Mouse (Mus musculus) embryonic facial prominence, embryonic 15.5 days (tissue): ENCODE measurements around the gene Wars2. TPM values are rescaled to one million over a fixed set of nuclear protein-coding genes. Genes with fewer than 3 reads are reported as not detected.

ENCODE experiments used
- ATAC-seq: fragments of 200-750 bp; cut with Nextera tagmentation; 2 replicates; pipeline ENCODE4 v1.8.0; 2017; ENCODE audit warnings: low read depth, moderate TSS enrichment; ENCODE audit not compliant: insufficient number of reproducible peaks, low FRiP score, low TSS enrichment
- H3K27ac ChIP-seq: fragments of 300-500 bp; sonication (generic); replicated peaks from 2 replicates; pipeline ENCODE4 v1.5.1; 2015; ENCODE audit warnings: mild to moderate bottlenecking, inconsistent platforms
- H3K27me3 ChIP-seq: fragments of 300-500 bp; sonication (generic); 2 replicates; pipeline ENCODE4 v1.6.1; 2015; ENCODE audit warnings: inconsistent platforms
- H3K36me3 ChIP-seq: fragments of 300-500 bp; sonication (generic); 2 replicates; pipeline ENCODE4 v1.6.1; 2015; ENCODE audit warnings: mild to moderate bottlenecking, inconsistent platforms
- H3K4me1 ChIP-seq: fragments of 300-500 bp; sonication (generic); 2 replicates; pipeline ENCODE4 v1.6.1; 2015; ENCODE audit warnings: inconsistent platforms
- H3K4me2 ChIP-seq: fragments of 300-500 bp; sonication (generic); replicated peaks from 2 replicates; pipeline ENCODE4 v1.6.1; 2015; ENCODE audit warnings: mild to moderate bottlenecking, inconsistent platforms
- H3K4me3 ChIP-seq: fragments of 300-500 bp; sonication (generic); replicated peaks from 2 replicates; pipeline ENCODE4 v1.5.1; 2015; ENCODE audit warnings: mild to moderate bottlenecking, inconsistent platforms
- H3K9ac ChIP-seq: fragments of 300-500 bp; sonication (generic); 2 replicates; pipeline ENCODE4 v1.6.1; 2015; ENCODE audit warnings: inconsistent platforms
- H3K9me3 ChIP-seq: fragments of 300-500 bp; sonication (generic); replicated peaks from 2 replicates; pipeline ENCODE4 v1.6.1; 2016; ENCODE audit warnings: inconsistent platforms
- WGBS: fragments of 180-500 bp; shearing (Covaris S2); methylation state at CpG from one replicate; pipeline ENCODE4 v1.1.7; 2015; 5-methylcytosine and 5-hydroxymethylcytosine counted together
- polyA plus RNA-seq: library from polyadenylated mRNA; unstranded; fragments of >200 nt; fragmentation: Nextera tagmentation; extraction: Ambion mirVana; gene quantifications from 2 replicates; pipeline ENCODE4 v1.2.1, GENCODE M21; 2015

Gene Wars2
- polyA plus RNA-seq, 1 experiment from 2014 or later = 11.7 TPM

DNA sequence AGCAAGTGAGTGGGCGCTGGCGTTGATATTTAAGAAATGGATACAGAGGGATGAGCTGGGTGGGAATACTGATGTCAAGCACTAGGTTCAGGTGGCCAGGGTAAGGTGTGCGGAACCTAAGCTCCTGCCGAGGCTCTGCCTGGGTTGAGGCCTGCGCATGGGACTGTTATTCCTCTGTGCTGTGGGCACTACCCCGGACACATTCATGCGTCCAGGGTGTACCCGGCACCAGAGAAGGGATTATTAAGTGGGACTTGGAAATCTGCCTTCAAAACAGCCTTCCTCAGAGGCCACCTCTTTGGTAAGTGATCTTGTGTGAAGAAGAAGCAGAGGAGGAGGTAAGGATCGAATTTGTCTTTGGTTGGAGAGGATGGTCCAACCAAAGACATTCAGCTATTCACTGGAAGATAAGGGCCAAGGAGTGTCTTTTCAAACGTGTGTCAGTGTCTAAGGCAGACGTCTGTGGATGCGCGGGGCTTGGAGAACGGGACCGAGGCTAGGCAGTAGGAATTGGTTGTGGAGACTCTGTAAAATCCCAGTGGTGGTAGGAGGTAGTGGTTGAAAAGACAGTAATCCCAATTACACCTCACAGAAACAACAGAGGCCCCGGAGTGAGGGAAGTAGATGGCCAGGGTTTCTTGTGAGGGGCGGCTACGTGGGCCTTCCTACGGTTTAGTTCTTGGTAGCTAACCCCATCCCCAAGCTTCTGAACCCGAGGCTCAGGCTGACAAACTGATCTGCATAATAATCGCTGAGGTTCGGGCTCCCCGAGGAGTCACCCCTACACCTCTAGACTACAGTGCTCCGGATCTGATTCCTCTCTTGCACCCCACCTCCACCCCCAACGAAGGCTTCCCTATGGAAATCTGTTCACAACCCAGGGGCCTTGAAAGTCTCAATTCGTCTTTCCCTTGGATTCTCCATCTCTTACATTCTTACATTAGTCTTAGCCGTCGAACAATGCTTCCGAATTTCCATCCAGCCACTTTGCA lies 117.0 kb downstream of the Wars2 start:
- Histone ChIP-seq H3K27me3 (peaks cover 76% of the 10 kb centered on the region), H3K27ac (peak overlapping the region; percentile 93), H3K4me3 (peak overlapping the region; percentile 59), H3K9me3 (no peaks in the 10 kb centered on the region), H3K4me1 (peaks cover 16% of the 10 kb centered on the region), H3K4me2 (peak overlapping the region; percentile 43), H3K36me3 (no peaks in the 10 kb centered on the region), H3K9ac (peak overlapping the region; percentile 62; the same call in 1 of the 2 replicates)
- 19% methylated on average over 29 of the region's 29 CpGs for WGBS
- no peak for ATAC-seq

DNA sequence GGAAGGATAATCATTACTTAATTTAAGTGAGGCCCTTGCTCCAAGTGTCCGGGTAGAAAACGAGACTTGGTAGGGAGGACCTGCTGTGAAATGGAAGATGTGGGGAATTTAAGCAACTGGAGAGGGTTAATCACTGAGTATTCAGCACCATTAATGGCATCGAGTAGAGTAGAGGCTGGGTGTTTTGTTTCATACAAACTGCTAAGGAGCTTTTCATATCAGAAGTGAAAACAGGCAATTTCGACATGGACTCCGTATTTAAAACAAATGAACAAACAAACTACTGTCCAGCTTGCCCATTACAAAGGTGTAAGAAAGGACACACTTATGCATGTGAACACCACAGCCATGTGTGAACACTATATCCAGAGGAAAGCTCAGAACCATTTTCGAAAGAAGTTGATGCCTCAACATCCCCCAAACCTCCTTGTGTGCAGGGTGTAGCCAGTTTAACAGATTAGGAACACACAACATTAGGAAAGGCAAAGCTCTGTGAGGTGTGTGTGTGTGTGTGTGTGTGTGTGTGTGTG lies 118.9 kb downstream of the Wars2 start:
- 19% methylated on average over 6 of the region's 6 CpGs for WGBS
- peaks cover 87% of the 10 kb centered on the region for H3K27me3 ChIP-seq
- H3K27ac ChIP-seq = no peak overlapping the region
- H3K36me3 ChIP-seq = no peaks in the 10 kb centered on the region
- no peaks in the 10 kb centered on the region for H3K9me3 ChIP-seq
- ATAC-seq = no peak
- no peak overlapping the region for H3K9ac ChIP-seq
- H3K4me2 ChIP-seq = peak overlapping the region; percentile 25; the same call in 1 of the 2 replicates
- H3K4me3 ChIP-seq = peak overlapping the region; percentile 5; the same call in 1 of the 2 replicates
- H3K4me1 ChIP-seq = peaks cover 8% of the 10 kb centered on the region; the same call in 1 of the 2 replicates

GRCm38 (mm10) chr3:99260395-99260794 lies 119.5 kb downstream of the Wars2 start:
- no peak overlapping the region for H3K4me3 ChIP-seq
- no peaks in the 10 kb centered on the region for H3K9me3 ChIP-seq
- no peaks in the 10 kb centered on the region for H3K36me3 ChIP-seq
- no peak for ATAC-seq
- WGBS = 36% methylated on average over 2 of the region's 2 CpGs
- H3K4me1 ChIP-seq = peaks cover 8% of the 10 kb centered on the region; the same call in 1 of the 2 replicates
- 0 out of 2 replicates have a peak overlapping the region, but pooled peaks have one; percentile 25 for H3K4me2 ChIP-seq
- peaks cover 86% of the 10 kb centered on the region for H3K27me3 ChIP-seq
- H3K9ac ChIP-seq = no peak overlapping the region
- H3K27ac ChIP-seq = no peak overlapping the region

- Histone ChIP-seq H3K9ac (0 out of 2 replicates have a peak overlapping the region, but pooled peaks have one; percentile 18), H3K27ac (peak overlapping the region; percentile 66), H3K36me3 (no peaks in the 10 kb centered on the region), H3K9me3 (0 out of 2 replicates have a peak, but pooled peaks cover 4% of the 10 kb centered on the region), H3K27me3 (peaks cover 82% of the 10 kb centered on the region), H3K4me1 (peaks cover 8% of the 10 kb centered on the region; the same call in 1 of the 2 replicates), H3K4me2 (peak overlapping the region; percentile 38), H3K4me3 (peak overlapping the region; percentile 25)
- 7% methylated on average over 18 of the region's 18 CpGs for WGBS
- ATAC-seq = 0 out of 2 replicates have a peak, but pooled peaks have one; percentile 49
Measured at GRCm38 (mm10) chr3:99261371-99261791, 120.5 kb downstream of the Wars2 start.

DNA sequence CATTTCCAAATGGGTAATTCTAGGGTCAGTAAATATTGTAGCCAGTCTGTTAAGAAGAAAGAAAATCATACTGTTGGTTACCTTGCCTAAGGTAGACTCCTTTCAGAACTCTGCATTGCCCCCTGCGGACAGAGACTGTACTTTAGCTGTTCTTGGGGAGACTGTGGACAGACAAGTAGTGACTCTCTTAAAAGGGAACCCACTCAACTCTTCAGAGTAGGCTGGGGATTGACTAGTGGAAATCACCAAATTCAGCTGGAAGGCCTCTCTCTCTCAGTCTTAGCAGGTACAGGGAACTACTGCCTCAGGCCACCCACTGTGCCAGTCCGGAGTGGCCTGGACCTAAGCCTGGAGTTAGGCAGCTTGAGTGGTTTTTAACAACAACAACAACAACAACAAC lies 121.1 kb downstream of the Wars2 start:
- H3K9ac ChIP-seq = no peak overlapping the region
- peak overlapping the region; percentile 25; the same call in 1 of the 2 replicates for H3K4me3 ChIP-seq
- H3K27ac ChIP-seq = peak overlapping the region; percentile 66
- peaks cover 76% of the 10 kb centered on the region for H3K27me3 ChIP-seq
- H3K4me1 ChIP-seq = peaks cover 8% of the 10 kb centered on the region; the same call in 1 of the 2 replicates
- WGBS = 31% methylated on average over 2 of the region's 2 CpGs
- H3K36me3 ChIP-seq = no peaks in the 10 kb centered on the region
- H3K9me3 ChIP-seq = 0 out of 2 replicates have a peak, but pooled peaks cover 4% of the 10 kb centered on the region
- no peak for ATAC-seq
- H3K4me2 ChIP-seq = peak overlapping the region; percentile 38

DNA sequence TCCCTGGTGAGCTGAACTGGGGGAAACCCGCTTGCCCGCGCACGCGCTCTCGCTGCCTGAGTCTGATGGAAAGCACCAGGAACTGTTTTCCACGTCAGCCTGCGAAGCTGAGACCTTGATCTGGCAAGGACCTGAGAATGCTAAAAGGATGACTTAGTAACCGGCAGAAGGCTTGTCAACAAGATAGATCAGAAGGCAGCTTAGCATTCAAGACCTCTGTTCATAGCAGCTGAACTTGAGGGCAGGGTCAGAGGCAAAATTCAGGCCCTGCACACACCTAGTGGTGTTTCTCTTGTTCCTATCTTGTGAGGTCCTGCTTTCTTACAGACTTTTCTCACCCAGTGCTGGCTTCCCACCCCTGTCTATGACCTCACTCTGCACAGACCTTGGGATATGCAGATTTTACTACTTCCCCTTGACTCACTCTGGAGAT lies 122.6 kb downstream of the Wars2 start:
- Histone ChIP-seq H3K36me3 (no peaks in the 10 kb centered on the region), H3K4me2 (no peak overlapping the region), H3K4me1 (peaks cover 8% of the 10 kb centered on the region; the same call in 1 of the 2 replicates), H3K4me3 (no peak overlapping the region), H3K9me3 (0 out of 2 replicates have a peak, but pooled peaks cover 4% of the 10 kb centered on the region), H3K27me3 (peaks cover 61% of the 10 kb centered on the region), H3K9ac (no peak overlapping the region), H3K27ac (no peak overlapping the region)
- ATAC-seq = no peak
- 31% methylated on average over 9 of the region's 9 CpGs for WGBS

DNA sequence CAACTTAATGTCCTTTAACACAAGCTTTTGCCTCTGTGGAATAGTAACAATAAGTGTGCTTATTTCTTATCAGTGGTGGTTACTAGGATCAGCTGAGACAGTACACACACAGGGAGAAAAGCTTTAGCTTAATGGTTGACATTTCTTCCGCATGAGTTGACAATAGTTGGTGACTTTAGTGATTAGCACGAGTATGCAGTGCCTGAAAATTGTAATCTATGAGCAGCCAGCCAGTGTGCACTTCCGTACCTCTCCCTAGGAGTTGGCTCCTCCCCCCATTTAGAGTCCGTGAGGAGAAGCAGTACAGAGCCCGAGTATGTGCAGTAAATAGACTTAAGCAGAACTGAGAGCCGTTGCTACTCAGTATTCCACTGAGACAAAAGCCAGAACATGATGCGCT lies 123.8 kb downstream of the Wars2 start:
- Histone ChIP-seq H3K9me3 (0 out of 2 replicates have a peak, but pooled peaks cover 4% of the 10 kb centered on the region), H3K27ac (no peak overlapping the region), H3K36me3 (no peaks in the 10 kb centered on the region), H3K4me2 (no peak overlapping the region), H3K4me3 (no peak overlapping the region), H3K27me3 (peaks cover 52% of the 10 kb centered on the region), H3K4me1 (peaks cover 8% of the 10 kb centered on the region; the same call in 1 of the 2 replicates), H3K9ac (no peak overlapping the region)
- 27% methylated on average over 7 of the region's 7 CpGs for WGBS
- ATAC-seq = no peak

DNA sequence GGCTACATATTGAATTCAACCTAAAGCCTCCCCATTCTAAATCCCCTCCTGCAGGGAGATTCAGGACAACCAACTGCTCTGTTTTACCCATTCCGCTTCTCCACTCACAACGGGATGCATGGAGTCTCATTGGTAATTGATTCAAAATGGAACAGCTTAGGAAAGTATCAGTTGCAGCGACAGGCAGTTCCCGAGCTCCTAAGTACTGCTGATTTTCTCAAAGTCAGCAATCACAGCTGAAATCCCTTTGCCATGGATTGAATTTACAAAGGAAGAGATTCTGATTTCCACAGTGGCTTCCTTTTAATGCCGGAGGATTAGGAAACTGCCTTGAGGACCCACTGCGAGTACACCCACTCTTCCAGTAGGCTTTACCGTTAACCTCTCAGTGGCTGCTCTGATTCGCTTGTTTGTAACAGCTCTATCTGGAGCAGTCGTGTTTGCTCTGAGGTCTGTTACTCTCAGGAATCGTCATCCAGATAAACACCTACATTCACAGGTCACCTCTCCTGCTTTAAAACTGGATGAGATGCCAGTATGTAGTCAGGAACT lies 126.0 kb downstream of the Wars2 start:
- 15% methylated on average over 10 of the region's 10 CpGs for WGBS
- Histone ChIP-seq H3K27ac (0 out of 2 replicates have a peak overlapping the region, but pooled peaks have one; percentile 44), H3K9ac (no peak overlapping the region), H3K4me3 (no peak overlapping the region), H3K27me3 (peaks cover 36% of the 10 kb centered on the region), H3K9me3 (0 out of 2 replicates have a peak, but pooled peaks cover 4% of the 10 kb centered on the region), H3K4me1 (0 out of 2 replicates have a peak, but pooled peaks cover under 1% of the 10 kb centered on the region), H3K4me2 (no peak overlapping the region; the same call in 1 of the 2 replicates), H3K36me3 (no peaks in the 10 kb centered on the region)
- peak; percentile 34; the same call in 1 of the 2 replicates for ATAC-seq

DNA sequence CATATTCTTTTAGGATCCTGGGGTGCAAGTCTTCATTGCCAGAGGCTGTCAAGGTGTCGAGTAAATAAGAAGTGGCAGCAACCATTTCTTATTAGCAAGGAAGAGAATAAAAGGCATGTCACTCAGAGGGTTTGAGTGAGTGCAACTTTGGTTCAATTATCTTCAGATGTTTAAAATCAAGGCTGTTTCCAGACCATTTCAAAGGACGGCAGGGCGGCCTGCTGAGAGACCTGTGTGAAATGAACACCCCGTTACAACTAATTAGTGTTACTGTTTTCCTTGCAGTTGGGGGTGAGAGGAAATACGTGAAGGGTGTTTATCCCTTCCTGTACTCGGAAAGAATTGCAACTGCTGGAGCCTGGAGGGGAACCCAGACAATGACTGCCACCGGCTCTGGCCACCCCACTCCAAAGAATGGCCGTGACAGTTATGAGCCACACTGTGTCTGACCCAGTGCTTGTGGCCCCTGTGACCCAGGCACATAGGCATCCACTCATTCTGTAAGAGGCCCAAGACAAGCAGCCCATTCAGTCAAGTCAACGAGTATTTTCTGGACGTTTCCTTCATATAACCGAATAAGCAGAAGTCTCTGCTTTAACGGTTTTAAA lies 137.2 kb downstream of the Wars2 start:
- H3K4me2 ChIP-seq = no peak overlapping the region
- H3K9me3 ChIP-seq = no peaks in the 10 kb centered on the region
- H3K27me3 ChIP-seq = no peaks in the 10 kb centered on the region
- WGBS = 40% methylated on average over 12 of the region's 12 CpGs
- H3K4me3 ChIP-seq = no peak overlapping the region
- no peaks in the 10 kb centered on the region for H3K4me1 ChIP-seq
- H3K27ac ChIP-seq = no peak overlapping the region
- H3K9ac ChIP-seq = no peak overlapping the region
- H3K36me3 ChIP-seq = no peaks in the 10 kb centered on the region
- ATAC-seq = no peak

- ATAC-seq = no peak
Measured at GRCm38 (mm10) chr3:99279718-99280117, 138.8 kb downstream of the Wars2 start.

More at GRCm38 (mm10) chr3:99279718-99280117, 138.8 kb downstream of the Wars2 start:
- H3K27ac ChIP-seq = no peak overlapping the region
- H3K27me3 ChIP-seq = no peaks in the 10 kb centered on the region
- 84% methylated on average over 3 of the region's 3 CpGs for WGBS
- H3K4me2 ChIP-seq = no peak overlapping the region
- H3K4me3 ChIP-seq = no peak overlapping the region
- no peak overlapping the region for H3K9ac ChIP-seq
- no peaks in the 10 kb centered on the region for H3K36me3 ChIP-seq
- H3K9me3 ChIP-seq = no peaks in the 10 kb centered on the region
- H3K4me1 ChIP-seq = no peaks in the 10 kb centered on the region
